Mouse (Mus musculus): ENCODE results near the gene Lfng.

Lfng gene

DNA sequence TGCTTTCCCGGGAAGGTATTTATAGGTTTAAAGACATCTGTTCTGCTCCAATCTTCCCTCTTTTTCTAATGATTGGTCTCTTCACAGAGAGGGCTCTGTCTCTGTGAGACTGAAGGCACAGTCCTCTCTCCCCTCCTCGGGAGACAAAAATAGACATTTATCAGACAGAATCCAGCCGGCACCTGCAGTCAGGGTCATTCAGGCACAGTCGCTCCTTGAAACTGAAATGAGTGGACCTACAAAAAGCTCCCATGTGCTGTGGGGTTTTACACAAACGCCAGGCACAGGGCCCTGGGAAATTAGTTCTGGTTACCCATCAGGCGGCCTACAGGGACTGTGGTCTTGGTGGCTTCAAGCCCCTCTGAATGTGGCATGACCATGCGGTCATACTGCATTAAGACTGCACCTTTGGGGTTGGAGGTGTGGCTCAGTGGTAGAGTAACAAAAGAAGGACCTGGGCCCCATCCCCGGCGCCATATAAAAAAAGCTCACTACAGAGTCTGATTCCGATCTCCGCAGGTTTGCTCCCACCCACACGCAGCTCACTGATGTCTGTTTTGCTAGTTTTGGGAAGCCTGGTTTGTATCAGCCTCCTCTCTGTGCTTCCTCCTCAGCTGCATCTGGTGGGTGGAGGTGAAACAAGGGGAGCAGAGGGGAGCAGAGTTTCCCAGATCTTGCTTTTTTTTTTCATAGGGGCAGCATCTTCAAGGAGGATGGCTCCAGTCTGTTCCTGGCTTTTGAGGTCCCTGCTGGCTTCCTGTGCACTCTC is 54.9 kb downstream of the Lfng start:
- peak; percentile 21 for DNase-seq (ENCODE audit: low read depth, low spot score)

DNA sequence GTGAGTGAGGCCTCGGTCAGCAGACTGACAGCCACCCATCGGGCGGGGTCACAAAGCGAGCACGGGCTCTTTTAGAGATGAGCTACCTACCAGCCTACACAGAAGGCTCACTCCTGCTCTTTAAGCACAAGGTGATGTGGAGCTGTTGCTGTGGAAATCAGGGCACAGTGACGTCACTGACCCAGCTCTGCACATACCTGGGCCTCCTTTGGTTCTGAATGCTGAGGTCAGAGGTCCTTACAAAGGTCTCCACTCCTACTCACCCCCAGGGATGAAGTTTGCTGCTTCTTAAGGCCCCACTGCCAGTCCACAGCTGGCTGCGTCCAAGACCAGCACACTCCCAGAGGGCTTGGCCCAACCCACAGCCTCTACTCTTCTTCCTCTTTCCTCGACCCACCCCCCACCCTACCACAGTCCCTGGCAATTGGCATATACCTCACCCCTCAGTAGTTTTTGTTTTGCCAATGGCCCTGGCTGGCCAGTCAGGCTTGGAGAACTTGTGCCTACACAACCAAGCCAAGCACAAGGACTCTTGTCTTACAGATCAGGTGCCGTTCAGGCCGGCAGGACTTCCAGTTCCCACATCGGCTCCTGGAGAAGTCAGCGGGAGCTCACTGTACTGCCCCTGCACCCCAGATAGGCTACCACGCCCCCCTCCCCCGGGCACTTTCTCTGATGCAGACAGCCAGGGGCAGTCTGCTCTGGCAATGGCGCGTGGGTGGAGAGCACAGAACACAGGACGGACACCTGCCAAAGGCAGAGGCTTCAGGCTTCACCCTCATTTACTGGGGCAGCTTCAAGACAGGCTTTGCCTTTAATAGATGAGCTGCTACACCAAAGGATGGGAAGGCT is 55.8 kb downstream of the Lfng start:
- DNase-seq (ENCODE audit: low read depth, low spot score): peak; percentile 57

DNA sequence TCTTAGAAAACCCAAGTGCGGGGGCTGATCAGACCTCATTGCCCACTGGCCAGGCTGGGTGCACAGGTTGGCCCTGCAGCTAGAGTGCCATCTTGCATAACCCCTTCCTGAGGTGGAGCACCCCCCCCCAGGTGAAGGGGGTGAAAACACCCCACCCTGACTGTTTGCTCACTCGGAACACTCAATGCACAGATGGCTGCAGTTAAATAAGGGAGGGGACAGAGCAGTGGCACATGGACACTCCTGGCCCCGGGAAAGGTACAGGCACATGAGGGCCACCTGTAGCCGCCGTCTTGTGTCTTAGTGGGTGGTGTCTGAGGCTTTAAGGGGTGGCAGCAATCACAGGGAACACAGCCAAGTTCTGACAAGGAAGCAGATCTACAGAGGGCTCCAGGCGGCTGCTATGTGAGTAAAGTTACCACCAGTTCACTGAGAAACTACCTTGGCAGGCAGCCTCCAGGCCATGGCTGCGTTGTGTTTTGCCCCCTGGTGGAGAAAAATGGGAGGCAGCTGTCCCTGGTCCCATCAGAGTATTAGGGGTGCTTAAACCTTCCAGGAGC is 56.6 kb downstream of the Lfng start:
- DNase-seq (ENCODE audit: low read depth, low spot score): peak; percentile 85

Measured in CD4-positive, CD25-positive, alpha-beta regulatory T cell, adult 2 months (primary cell).